Mouse (Mus musculus): ENCODE results near the gene Irx1.

The Irx1 gene

GRCm38 (mm10) chr13:71910361-71910760 is 53.2 kb downstream of the Irx1 start:
- no peak for DNase-seq (ENCODE audit: low spot score in 2 of 2)

Measured in frontal cortex, postnatal 36 days (tissue).